Mouse (Mus musculus): ENCODE results near the gene Gm17535. TPM values are rescaled to one million over a fixed set of nuclear protein-coding genes. Genes with fewer than 3 reads are reported as not detected.
"Not testable (repeated sequence)": the region's sequence is repeated elsewhere in the genome, so short reads cannot be mapped to it uniquely, and the experiment has no call there.

Gm17535 gene
- polyA plus RNA-seq, 1 experiment from 2014 or later, result not detected

DNA sequence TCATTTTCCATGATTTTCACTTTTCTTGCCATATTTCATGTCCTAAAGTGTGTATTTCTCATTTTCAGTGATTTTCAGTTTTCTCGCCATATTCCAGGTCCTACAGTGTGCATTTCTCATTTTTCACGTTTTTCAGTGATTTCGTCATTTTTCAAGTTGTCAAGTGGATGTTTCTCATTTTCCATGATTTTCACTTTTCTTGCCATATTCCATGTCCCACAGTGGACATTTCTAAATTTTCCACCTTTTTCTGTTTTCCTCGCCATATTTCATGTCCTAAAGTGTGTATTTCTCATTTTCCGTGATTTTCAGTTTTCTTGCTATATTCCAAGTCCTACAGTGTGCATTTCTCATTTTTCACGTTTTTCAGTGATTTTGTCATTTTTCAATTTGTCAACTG, 18.5 kb upstream of the Gm17535 start:
- H3K4me1 ChIP-seq; H3K27ac ChIP-seq; H3K4me3 ChIP-seq; H3K36me3 ChIP-seq; ATAC-seq (ENCODE audit: low FRiP score, low read depth); H3K27me3 ChIP-seq (replicated peaks); H3K9me3 ChIP-seq; H3K4me2 ChIP-seq (replicated peaks); H3K9ac ChIP-seq: not testable (repeated sequence)
- 77% methylated on average over 6 of the region's 6 CpGs for WGBS

DNA sequence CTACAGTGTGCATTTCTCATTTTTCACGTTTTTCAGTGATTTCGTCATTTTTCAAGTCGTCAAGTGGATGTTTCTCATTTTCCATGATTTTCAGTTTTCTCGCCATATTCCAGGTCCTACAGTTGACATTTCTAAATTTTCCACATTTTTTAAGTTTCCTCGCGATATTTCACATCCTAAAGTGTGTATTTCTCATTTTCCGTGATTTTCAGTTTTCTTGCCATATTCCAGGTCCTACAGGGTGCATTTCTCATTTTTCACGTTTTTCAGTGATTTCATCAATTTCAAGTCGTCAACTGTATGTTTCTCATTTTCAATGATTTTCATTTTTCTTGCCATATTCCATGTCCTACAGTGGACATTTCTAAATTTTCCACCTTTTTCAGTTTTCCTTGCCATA, 17.3 kb upstream of the Gm17535 start, which contains the start of gene Gm10719:
TSS of gene Gm10719 (plus strand) at position 301 of the 400 bp plus-strand sequence.
- not testable (repeated sequence) for ATAC-seq (ENCODE audit: low FRiP score, low read depth); H3K36me3 ChIP-seq; H3K4me3 ChIP-seq; H3K9me3 ChIP-seq; H3K27ac ChIP-seq; H3K4me1 ChIP-seq; H3K27me3 ChIP-seq (replicated peaks); H3K4me2 ChIP-seq (replicated peaks); H3K9ac ChIP-seq
- WGBS, result 50% methylated on average over 1 of the region's 9 CpGs

DNA sequence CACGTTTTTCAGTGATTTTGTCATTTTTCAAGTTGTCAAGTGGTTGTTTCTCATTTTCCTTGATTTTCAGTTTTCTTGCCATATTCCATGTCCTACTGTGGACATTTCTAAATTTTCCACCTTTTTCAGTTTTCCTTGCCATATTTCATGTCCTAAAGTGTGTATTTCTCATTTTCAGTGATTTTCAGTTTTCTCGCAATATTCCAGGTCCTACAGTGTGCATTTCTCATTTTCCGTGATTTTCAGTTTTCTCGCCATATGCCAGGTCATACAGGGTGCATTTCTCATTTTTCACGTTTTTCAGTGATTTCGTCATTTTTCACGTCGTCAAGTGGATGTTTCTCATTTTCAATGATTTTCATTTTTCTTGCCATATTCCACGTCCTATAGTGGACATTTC, 15.5 kb upstream of the Gm17535 start:
- 65% methylated on average over 9 of the region's 9 CpGs for WGBS

DNA sequence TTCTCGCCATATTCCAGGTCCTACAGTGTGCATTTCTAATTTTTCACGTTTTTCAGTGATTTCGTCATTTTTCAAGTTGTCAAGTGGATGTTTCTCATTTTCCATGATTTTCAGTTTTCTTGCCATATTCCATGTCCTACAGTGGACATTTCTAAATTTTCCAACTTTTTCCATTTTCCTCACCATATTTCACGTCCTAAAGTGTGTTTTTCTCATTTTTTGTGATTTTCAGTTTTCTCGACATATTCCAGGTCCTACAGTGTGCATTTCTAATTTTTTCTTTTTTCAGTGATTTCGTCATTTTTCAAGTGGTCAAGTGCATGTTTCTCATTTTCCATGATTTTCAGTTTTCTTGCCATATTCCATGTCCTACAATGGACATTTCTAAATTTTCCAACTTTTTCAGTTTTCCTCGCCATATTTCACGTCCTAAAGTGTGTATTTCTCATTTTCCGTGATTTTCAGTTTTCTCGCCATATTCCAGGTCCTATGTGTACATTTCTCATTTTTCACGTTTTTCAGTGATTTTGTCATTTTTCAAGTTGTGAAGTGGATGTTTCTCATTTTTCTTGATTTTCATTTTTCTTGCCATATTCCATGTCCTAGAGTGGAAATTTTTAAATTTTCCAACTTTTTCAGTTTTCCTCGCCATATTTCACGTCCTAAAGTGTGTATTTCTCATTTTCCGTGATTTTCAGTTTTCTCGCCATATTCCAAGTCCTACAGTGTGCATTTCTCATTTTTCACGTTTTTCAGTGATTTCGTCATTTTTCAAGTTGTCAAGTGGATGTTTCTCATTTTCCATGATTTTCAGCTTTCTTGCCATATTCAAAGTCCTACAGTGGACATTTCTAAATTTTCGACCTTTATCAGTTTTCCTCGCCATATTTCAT, 14.3 kb upstream of the Gm17535 start:
- H3K4me3 ChIP-seq; H3K4me1 ChIP-seq; H3K9me3 ChIP-seq; H3K9ac ChIP-seq; H3K36me3 ChIP-seq; H3K27ac ChIP-seq; H3K4me2 ChIP-seq (replicated peaks); H3K27me3 ChIP-seq (replicated peaks): not testable (repeated sequence)
- peak; percentile 65 for ATAC-seq (ENCODE audit: low FRiP score, low read depth)
- WGBS, result 76% methylated on average over 17 of the region's 19 CpGs

More for the DNA sequence above, 15.5 kb upstream of the Gm17535 start:
- not testable (repeated sequence) for H3K9me3 ChIP-seq; ATAC-seq (ENCODE audit: low FRiP score, low read depth); H3K27me3 ChIP-seq (replicated peaks); H3K4me2 ChIP-seq (replicated peaks); H3K4me3 ChIP-seq; H3K4me1 ChIP-seq; H3K9ac ChIP-seq; H3K27ac ChIP-seq; H3K36me3 ChIP-seq

DNA sequence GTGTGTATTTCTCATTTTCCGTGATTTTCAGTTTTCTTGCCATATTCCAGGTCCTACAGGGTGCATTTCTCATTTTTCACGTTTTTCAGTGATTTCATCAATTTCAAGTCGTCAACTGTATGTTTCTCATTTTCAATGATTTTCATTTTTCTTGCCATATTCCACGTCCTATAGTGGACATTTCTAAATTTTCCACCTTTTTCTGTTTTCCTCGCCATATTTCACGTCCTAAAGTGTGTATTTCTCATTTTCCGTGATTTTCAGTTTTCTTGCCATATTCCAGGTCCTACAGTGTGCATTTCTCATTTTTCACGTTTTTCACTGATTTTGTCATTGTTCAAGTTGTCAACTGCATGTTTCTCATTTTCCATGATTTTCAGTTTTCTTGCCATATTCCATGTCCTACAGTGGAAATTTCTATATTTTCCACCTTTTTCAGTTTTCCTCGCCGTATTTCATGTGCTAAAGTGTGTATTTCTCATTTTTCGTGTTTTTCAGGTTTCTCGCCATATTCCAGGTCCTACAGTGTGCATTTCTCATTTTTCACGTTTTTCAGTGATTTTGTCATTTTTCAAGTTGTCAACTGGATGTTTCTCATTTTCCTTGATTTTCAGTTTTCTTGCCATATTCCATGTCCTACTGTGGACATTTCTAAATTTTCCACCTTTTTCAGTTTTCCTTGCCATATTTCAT, 11.9 kb upstream of the Gm17535 start:
- not testable (repeated sequence) for H3K9me3 ChIP-seq; H3K36me3 ChIP-seq; H3K4me2 ChIP-seq (replicated peaks); H3K27ac ChIP-seq; H3K27me3 ChIP-seq (replicated peaks); H3K9ac ChIP-seq; H3K4me1 ChIP-seq; H3K4me3 ChIP-seq; ATAC-seq (ENCODE audit: low FRiP score, low read depth)
- 73% methylated on average over 11 of the region's 13 CpGs for WGBS

DNA sequence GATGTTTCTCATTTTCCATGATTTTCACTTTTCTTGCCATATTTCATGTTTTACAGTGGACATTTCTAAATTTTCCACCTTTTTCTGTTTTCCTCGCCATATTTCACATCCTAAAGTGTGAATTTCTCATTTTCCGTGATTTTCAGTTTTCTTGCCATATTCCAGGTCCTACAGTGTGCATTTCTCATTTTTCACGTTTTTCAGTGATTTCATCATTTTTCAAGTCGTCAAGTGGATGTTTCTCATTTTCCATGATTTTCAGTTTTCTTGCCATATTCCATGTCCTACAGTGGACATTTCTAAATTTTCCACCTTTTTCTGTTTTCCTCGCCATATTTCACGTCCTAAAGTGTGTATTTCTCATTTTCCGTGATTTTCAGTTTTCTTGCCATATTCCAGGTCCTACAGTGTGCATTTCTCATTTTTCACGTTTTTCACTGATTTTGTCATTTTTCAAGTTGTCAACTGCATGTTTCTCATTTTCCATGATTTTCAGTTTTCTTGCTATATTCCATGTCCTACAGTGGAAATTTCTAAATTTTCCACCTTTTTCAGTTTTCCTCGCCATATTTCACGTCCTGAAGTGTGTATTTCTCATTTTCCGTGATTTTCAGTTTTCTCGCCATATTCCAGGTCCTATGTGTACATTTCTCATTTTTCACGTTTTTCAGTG, 11.0 kb upstream of the Gm17535 start, which contains the start of gene Gm10718:
TSS of gene Gm10718 (plus strand) at position 236 of the 673 bp plus-strand sequence.
- not testable (repeated sequence) for H3K36me3 ChIP-seq; H3K9me3 ChIP-seq; ATAC-seq (ENCODE audit: low FRiP score, low read depth); H3K4me1 ChIP-seq; H3K27ac ChIP-seq; H3K9ac ChIP-seq; H3K27me3 ChIP-seq (replicated peaks); H3K4me3 ChIP-seq; H3K4me2 ChIP-seq (replicated peaks)
- WGBS, result 76% methylated on average over 12 of the region's 13 CpGs

DNA sequence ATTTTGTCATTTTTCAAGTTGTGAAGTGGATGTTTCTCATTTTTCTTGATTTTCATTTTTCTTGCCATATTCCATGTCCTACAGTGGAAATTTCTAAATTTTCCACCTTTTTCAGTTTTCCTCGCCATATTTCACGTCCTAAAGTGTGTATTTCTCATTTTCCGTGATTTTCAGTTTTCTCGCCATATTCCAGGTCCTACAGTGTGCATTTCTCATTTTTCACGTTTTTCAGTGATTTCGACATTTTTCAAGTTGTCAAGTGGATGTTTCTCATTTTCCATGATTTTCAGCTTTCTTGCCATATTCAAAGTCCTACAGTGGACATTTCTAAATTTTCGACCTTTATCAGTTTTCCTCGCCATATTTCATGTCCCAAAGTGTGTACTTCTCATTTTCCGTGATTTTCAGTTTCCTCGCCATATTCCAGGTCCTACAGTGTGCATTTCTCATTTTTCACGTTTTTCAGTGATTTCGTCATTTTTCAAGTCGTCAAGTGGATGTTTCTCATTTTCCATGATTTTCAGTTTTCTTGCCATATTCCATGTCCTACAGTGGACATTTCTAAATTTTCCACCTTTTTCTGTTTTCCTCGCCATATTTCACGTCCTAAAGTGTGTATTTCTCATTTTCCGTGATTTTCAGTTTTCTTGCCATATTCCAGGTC, 10.3 kb upstream of the Gm17535 start:
- 74% methylated on average over 16 of the region's 16 CpGs for WGBS

DNA sequence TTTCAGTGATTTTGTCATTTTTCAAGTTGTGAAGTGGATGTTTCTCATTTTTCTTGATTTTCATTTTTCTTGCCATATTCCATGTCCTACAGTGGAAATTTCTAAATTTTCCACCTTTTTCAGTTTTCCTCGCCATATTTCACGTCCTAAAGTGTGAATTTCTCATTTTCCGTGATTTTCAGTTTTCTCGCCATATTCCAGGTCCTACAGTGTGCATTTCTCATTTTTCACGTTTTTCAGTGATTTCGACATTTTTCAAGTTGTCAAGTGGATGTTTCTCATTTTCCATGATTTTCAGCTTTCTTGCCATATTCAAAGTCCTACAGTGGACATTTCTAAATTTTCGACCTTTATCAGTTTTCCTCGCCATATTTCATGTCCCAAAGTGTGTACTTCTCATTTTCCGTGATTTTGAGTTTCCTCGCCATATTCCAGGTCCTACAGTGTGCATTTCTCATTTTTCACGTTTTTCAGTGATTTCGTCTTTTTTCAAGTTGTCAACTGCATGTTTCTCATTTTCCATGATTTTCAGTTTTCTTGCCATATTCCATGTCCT, 9.4 kb upstream of the Gm17535 start, which contains the start of gene Gm10717:
TSS of gene Gm10717 (plus strand) at position 506 of the 556 bp plus-strand sequence.
- WGBS, result 70% methylated on average over 12 of the region's 12 CpGs
- H3K4me2 ChIP-seq (replicated peaks), result not testable (repeated sequence)

More for the DNA sequence above, 10.3 kb upstream of the Gm17535 start:
- not testable (repeated sequence) for H3K27me3 ChIP-seq (replicated peaks); H3K4me2 ChIP-seq (replicated peaks); H3K4me1 ChIP-seq; H3K36me3 ChIP-seq; ATAC-seq (ENCODE audit: low FRiP score, low read depth); H3K27ac ChIP-seq; H3K4me3 ChIP-seq; H3K9me3 ChIP-seq; H3K9ac ChIP-seq

DNA sequence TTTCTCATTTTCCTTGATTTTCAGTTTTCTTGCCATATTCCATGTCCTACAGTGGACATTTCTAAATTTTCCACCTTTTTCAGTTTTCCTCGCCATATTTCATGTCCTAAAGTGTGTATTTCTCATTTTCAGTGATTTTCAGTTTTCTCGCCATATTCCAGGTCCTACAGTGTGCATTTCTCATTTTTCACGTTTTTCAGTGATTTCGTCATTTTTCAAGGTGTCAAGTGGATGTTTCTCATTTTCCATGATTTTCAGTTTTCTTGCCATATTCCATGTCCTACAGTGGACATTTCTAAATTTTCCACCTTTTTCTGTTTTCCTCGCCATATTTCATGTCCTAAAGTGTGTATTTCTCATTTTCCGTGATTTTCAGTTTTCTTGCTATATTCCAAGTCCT, 8.7 kb upstream of the Gm17535 start:
- H3K9me3 ChIP-seq; H3K36me3 ChIP-seq; H3K27me3 ChIP-seq (replicated peaks); H3K9ac ChIP-seq; H3K27ac ChIP-seq; H3K4me1 ChIP-seq; H3K4me3 ChIP-seq; H3K4me2 ChIP-seq (replicated peaks); ATAC-seq (ENCODE audit: low FRiP score, low read depth): not testable (repeated sequence)
- 75% methylated on average over 5 of the region's 6 CpGs for WGBS

More for the DNA sequence above, 9.4 kb upstream of the Gm17535 start, which contains the start of gene Gm10717:
- not testable (repeated sequence) for H3K4me3 ChIP-seq; H3K4me1 ChIP-seq; H3K9me3 ChIP-seq; H3K36me3 ChIP-seq; H3K27ac ChIP-seq; ATAC-seq (ENCODE audit: low FRiP score, low read depth); H3K27me3 ChIP-seq (replicated peaks); H3K9ac ChIP-seq

DNA sequence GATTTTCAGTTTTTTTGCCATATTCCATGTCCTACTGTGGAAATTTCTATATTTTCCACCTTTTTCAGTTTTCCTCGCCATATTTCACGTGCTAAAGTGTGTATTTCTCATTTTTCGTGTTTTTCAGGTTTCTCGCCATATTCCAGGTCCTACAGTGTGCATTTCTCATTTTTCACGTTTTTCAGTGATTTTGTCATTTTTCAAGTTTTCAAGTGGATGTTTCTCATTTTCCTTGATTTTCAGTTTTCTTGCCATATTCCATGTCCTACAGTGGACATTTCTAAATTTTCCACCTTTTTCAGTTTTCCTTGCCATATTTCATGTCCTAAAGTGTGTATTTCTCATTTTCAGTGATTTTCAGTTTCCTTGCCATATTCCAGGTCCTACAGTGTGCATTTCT, 8.3 kb upstream of the Gm17535 start:
- not testable (repeated sequence) for ATAC-seq (ENCODE audit: low FRiP score, low read depth); H3K4me3 ChIP-seq; H3K27me3 ChIP-seq (replicated peaks); H3K4me2 ChIP-seq (replicated peaks); H3K36me3 ChIP-seq; H3K9me3 ChIP-seq; H3K4me1 ChIP-seq; H3K9ac ChIP-seq; H3K27ac ChIP-seq
- 76% methylated on average over 5 of the region's 5 CpGs for WGBS

DNA sequence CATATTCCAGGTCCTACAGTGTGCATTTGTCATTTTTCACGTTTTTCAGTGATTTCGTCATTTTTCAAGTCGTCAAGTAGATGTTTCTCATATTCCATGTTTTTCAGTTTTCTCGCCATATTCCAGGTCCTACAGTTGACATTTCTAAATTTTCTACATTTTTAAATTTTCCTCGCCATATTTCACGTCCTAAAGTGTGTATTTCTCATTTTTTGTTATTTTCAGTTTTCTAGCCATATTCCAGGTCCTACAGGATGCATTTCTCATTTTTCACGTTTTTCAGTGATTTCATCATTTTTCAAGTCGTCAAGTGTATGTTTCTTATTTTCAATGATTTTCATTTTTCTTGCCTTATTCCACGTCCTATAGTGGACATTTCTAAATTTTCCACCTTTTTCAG, 7.7 kb upstream of the Gm17535 start:
- not testable (repeated sequence) for H3K4me2 ChIP-seq (replicated peaks); H3K9ac ChIP-seq; H3K4me1 ChIP-seq; H3K4me3 ChIP-seq; H3K27me3 ChIP-seq (replicated peaks); H3K27ac ChIP-seq; H3K9me3 ChIP-seq; ATAC-seq (ENCODE audit: low FRiP score, low read depth); H3K36me3 ChIP-seq
- 64% methylated on average over 9 of the region's 9 CpGs for WGBS
